Mouse (Mus musculus): ENCODE measurements around the gene Mptx2.
A peak's percentile ranks its signal among the peaks of the same experiment; 100 is the strongest.
"Not testable (repeated sequence)": the region's sequence is repeated elsewhere in the genome, so short reads cannot be mapped to it uniquely, and the experiment has no call there.

Mptx2 gene

GRCm38 (mm10) chr1:173277677-173278076 is at the start of gene Mptx2:
Mptx2 (minus strand) TSS chr1:173277777.
- DNase-seq (ENCODE audit: low read depth) = no peak

- DNase-seq (ENCODE audit: low read depth) = no peak
Measured at GRCm38 (mm10) chr1:173326552-173326951, 49.0 kb upstream of the Mptx2 start.

GRCm38 (mm10) chr1:173325395-173325794 is 47.8 kb upstream of the Mptx2 start:
- no peak for DNase-seq (ENCODE audit: low read depth)

- DNase-seq (ENCODE audit: low read depth) = no peak
Measured at GRCm38 (mm10) chr1:173324961-173325360, 47.4 kb upstream of the Mptx2 start.

GRCm38 (mm10) chr1:173323839-173324585 is 46.4 kb upstream of the Mptx2 start:
- peak; percentile 53 for DNase-seq (ENCODE audit: low read depth)

GRCm38 (mm10) chr1:173322249-173322627 is 44.7 kb upstream of the Mptx2 start:
- DNase-seq (ENCODE audit: low read depth) = no peak

- no peak for DNase-seq (ENCODE audit: low read depth)
Measured at GRCm38 (mm10) chr1:173321593-173322248, 44.1 kb upstream of the Mptx2 start.

GRCm38 (mm10) chr1:173317925-173318477 is 40.4 kb upstream of the Mptx2 start:
- DNase-seq (ENCODE audit: low read depth) = no peak

- DNase-seq (ENCODE audit: low read depth) = no peak
Measured at GRCm38 (mm10) chr1:173315725-173316124, 38.1 kb upstream of the Mptx2 start.

- not testable (repeated sequence) for DNase-seq (ENCODE audit: low read depth)
Measured at GRCm38 (mm10) chr1:173313535-173314050, 36.0 kb upstream of the Mptx2 start.

- DNase-seq (ENCODE audit: low read depth) = not testable (repeated sequence)
Measured at GRCm38 (mm10) chr1:173302795-173303194, 25.2 kb upstream of the Mptx2 start.

- DNase-seq (ENCODE audit: low read depth) = no peak
Measured at GRCm38 (mm10) chr1:173265701-173266100, 11.9 kb downstream of the Mptx2 start, which contains the start of gene Olfr418. Olfr418 (plus strand) TSS chr1:173266001.

- DNase-seq (ENCODE audit: low read depth) = no peak
Measured at GRCm38 (mm10) chr1:173249888-173250287, 27.7 kb downstream of the Mptx2 start.

GRCm38 (mm10) chr1:173237004-173237403 is 40.6 kb downstream of the Mptx2 start:
- not testable (repeated sequence) for DNase-seq (ENCODE audit: low read depth)

GRCm38 (mm10) chr1:173227081-173227480 is 50.5 kb downstream of the Mptx2 start, which contains the start of gene Fcer1a:
Fcer1a (minus strand) TSS chr1:173227214.
- no peak for DNase-seq (ENCODE audit: low read depth)
